Mouse (Mus musculus) neutrophil, adult 5-6 weeks (primary cell): ENCODE results near the gene Map3k9. TPM values are rescaled to one million over a fixed set of nuclear protein-coding genes. Genes with fewer than 3 reads are reported as not detected.

Experiments used
- ATAC-seq: fragments of 151-379, 151-347 bp; 2 replicates; pipeline ENCODE4 v1.8.0; 2017; ENCODE audit warnings: mild to moderate bottlenecking, moderate TSS enrichment; ENCODE audit not compliant: insufficient number of reproducible peaks, poor library complexity, low FRiP score, severe bottlenecking; ENCODE audit errors: extremely low read depth
- total RNA-seq: library from RNA; stranded (forward); fragments of 200-1000 nt; gene quantifications from 2 replicates; pipeline ENCODE4 v1.2.3, GENCODE M21; 2017

Map3k9 gene
- total RNA-seq, 1 experiment from 2014 or later: 30.1 TPM

DNA sequence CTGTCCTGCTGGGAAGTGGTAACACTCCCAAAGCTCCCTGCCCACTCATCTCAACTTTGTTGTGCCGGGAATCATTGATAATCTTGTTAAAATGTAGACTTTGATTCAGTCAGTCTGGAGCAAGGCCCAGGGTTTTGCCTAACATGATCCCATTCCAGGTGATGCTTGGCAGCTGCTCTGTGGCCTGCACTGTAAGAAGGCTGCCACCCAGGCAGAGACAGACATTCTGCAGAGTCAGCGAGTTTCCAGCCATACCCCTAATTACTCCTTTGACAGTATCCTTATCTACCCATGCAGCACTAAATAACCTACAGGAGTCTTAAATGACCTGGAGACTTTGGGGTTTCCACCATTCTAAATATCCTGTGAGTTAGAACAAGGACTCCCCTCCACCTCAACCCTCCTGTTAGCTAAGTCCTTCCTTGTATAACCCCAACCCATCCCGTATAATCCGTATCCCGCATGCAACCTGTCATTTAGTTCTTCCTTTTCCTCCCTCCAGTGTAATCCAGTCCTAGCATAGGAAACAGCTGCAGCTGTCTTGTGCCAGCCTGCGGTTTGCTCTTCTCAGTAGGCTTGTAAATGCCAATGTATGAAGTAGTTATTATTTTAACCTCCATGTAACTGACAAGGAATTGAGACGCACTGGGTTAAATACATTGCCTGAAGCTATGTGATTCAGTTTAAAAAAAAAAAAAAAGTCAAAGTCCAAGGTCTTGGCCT lies 101.0 kb downstream of the Map3k9 start:
- ATAC-seq: no peak

DNA sequence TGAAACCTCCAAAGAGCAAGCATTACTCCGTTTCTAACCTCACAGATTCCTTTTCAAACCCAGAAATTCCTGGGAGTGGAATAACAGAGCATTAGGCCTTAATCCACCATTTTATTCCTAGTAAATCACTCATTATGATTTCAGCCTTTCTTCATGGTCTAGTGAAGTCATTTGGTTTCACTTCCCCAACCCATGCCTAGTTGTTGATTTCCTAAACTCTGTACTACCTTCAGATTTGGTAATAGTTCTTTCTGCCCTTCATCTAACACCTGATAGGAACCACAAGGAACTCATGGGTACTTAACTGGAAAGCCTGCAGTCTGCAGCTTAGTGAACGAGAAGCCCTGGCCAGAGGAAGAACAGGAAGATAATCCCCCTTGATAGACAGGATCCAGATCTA lies 105.4 kb downstream of the Map3k9 start:
- ATAC-seq: peak; percentile 65

Other genes with a start within 250 kb of the Map3k9 start
- gene Gm20498, start 248.3 kb downstream of the Map3k9 start, total RNA-seq: 20.5 and 25.6 TPM in 2 replicates
- 40.0 and 40.6 TPM in 2 replicates for gene Synj2bp, start 248.3 kb downstream of the Map3k9 start, total RNA-seq
- gene Adam21, start 212.7 kb downstream of the Map3k9 start, total RNA-seq: 0.12 and 0.47 TPM in 2 replicates
- 49.2 and 52.9 TPM in 2 replicates for gene Med6, start 186.2 kb downstream of the Map3k9 start, total RNA-seq
- gene Ttc9, start 149.9 kb downstream of the Map3k9 start, total RNA-seq: 0.37 TPM in 1 of 2 replicates, not detected in the other
- 27.6 and 37.4 TPM in 2 replicates for gene Pcnx, start 78.8 kb upstream of the Map3k9 start, total RNA-seq